8 mouse cellular contexts compared by ENCODE assay signal in the genomic region with DNA sequence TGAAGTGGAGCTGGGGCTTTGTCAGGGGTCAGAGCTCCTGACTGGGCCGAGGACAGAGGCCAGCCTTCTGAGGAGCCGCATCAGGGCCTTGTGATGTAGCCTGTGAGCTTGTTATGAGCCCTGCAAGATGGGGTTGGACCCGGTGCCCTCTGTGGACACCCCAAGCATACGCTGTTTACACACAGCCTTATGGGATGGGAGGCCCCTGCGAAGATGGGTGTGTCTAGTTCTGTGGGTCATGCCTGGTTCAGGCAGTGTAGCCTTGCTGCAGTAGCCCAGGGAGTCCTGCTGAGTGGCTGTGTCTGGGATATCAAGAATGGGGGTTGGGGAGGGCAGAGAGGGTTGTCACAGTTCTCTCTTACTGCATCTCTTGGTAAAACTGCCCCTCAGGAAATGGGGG. TPM values are rescaled to one million over a fixed set of nuclear protein-coding genes. Genes with fewer than 3 reads are reported as not detected.
DNase-seq lines count a peak whose midpoint lies in the region; ATAC-seq lines count a peak whose summit lies in the region.
"Had no signal": no experiment of that assay in that cellular context is flagged by ENCODE, and none has a peak within 500 bp of the region (broad histone marks: within the 10 kb centered on the region; RNA-seq: fewer than 3 reads in every experiment).

No protein-coding gene starts in this region.

- DNase-seq in lung, postnatal 25 days (ENCODE audit: low spot score), result no peak
- no peak for DNase-seq in limb, embryonic 11.5 days (ENCODE audit: low spot score)
- DNase-seq in adrenal gland, postnatal 4 days (ENCODE audit: low spot score in 2 of 2), result no peak
- DNase-seq: thymus, postnatal 4 days had no signal

- ATAC-seq in lung, embryonic 16.5 days (ENCODE audit: low read depth), result no peak
- ATAC-seq in forebrain, embryonic 15.5 days (replicated peaks), result no peak; the same call in 1 of the 2 replicates
- no peak for ATAC-seq in limb, embryonic 11.5 days (ENCODE audit: insufficient number of reproducible peaks, low FRiP score, low TSS enrichment, low read depth)
- ATAC-seq in stomach, embryonic 14.5 days (ENCODE audit: insufficient number of reproducible peaks, insufficient read depth, low FRiP score, low read depth), result no peak
- ATAC-seq in megakaryocyte-erythroid progenitor cell, adult 5-6 weeks (replicated peaks; ENCODE audit: low FRiP score, low TSS enrichment, poor library complexity, severe bottlenecking), result no peak

- peak overlapping the region; percentile 96 for H3K27ac ChIP-seq in lung, embryonic 16.5 days (ENCODE audit: low read length)
- H3K27ac ChIP-seq in forebrain, embryonic 15.5 days (replicated peaks), result peak overlapping the region; percentile 80
- H3K27ac ChIP-seq in limb, embryonic 11.5 days (replicated peaks; ENCODE audit: low read depth, low read length), result no peak overlapping the region
- H3K27ac ChIP-seq in stomach, embryonic 14.5 days (ENCODE audit: low read length), result peak overlapping the region; percentile 94; the same call in 1 of the 2 replicates

- H3K27me3 ChIP-seq in lung, embryonic 16.5 days (ENCODE audit: control insufficient read depth, insufficient read depth, low read depth, low read length), result no peaks in the 10 kb centered on the region
- no peaks in the 10 kb centered on the region for H3K27me3 ChIP-seq in forebrain, embryonic 15.5 days
- H3K27me3 ChIP-seq in limb, embryonic 11.5 days (ENCODE audit: control insufficient read depth, insufficient read depth, low read length), result no peaks in the 10 kb centered on the region
- no peaks in the 10 kb centered on the region for H3K27me3 ChIP-seq in stomach, embryonic 14.5 days (ENCODE audit: control insufficient read depth, insufficient read depth, low read length)

- no peak overlapping the region for H3K4me3 ChIP-seq in lung, embryonic 16.5 days (ENCODE audit: low read length)
- H3K4me3 ChIP-seq in forebrain, embryonic 15.5 days, result no peak overlapping the region
- H3K4me3 ChIP-seq in limb, embryonic 11.5 days (ENCODE audit: low read depth, low read length), result no peak overlapping the region
- no peak overlapping the region for H3K4me3 ChIP-seq in stomach, embryonic 14.5 days (ENCODE audit: low read depth, low read length)

- peaks cover 5% of the 10 kb centered on the region; the same call in 1 of the 2 replicates for H3K36me3 ChIP-seq in lung, embryonic 16.5 days (ENCODE audit: control insufficient read depth, insufficient read depth, low read length)
- H3K36me3 ChIP-seq in forebrain, embryonic 15.5 days, result peaks cover 3% of the 10 kb centered on the region; the same call in 1 of the 2 replicates
- no peaks in the 10 kb centered on the region; the same call in 1 of the 2 replicates for H3K36me3 ChIP-seq in limb, embryonic 11.5 days (ENCODE audit: control insufficient read depth, insufficient read depth, low read length)
- peaks cover 13% of the 10 kb centered on the region; the same call in 1 of the 2 replicates for H3K36me3 ChIP-seq in stomach, embryonic 14.5 days (ENCODE audit: control insufficient read depth, insufficient read depth, low read length)

- no peak overlapping the region for H3K4me2 ChIP-seq in lung, embryonic 16.5 days (ENCODE audit: low read depth, low read length)
- no peak overlapping the region for H3K4me2 ChIP-seq in forebrain, embryonic 15.5 days (replicated peaks)
- no peak overlapping the region for H3K4me2 ChIP-seq in limb, embryonic 11.5 days (ENCODE audit: low read depth, severe bottlenecking)
- no peak overlapping the region for H3K4me2 ChIP-seq in stomach, embryonic 14.5 days (replicated peaks; ENCODE audit: low read depth, low read length)

- H3K4me1 ChIP-seq in lung, embryonic 16.5 days (replicated peaks; ENCODE audit: control insufficient read depth, insufficient read depth, low read length), result peaks cover 66% of the 10 kb centered on the region
- H3K4me1 ChIP-seq in forebrain, embryonic 15.5 days, result peaks cover 74% of the 10 kb centered on the region
- peaks cover 29% of the 10 kb centered on the region for H3K4me1 ChIP-seq in limb, embryonic 11.5 days (ENCODE audit: control insufficient read depth, insufficient read depth, low read length)
- H3K4me1 ChIP-seq in stomach, embryonic 14.5 days (ENCODE audit: control insufficient read depth, insufficient read depth, low read length), result peaks cover 59% of the 10 kb centered on the region

- peak overlapping the region; percentile 25; the same call in 1 of the 2 replicates for H3K9ac ChIP-seq in lung, embryonic 16.5 days (ENCODE audit: low read length)
- H3K9ac ChIP-seq in forebrain, embryonic 15.5 days (replicated peaks), result 0 out of 2 replicates have a peak overlapping the region, but pooled peaks have one; percentile 17
- 0 out of 2 replicates have a peak overlapping the region, but pooled peaks have one; percentile 17 for H3K9ac ChIP-seq in limb, embryonic 11.5 days (ENCODE audit: low read length)
- no peak overlapping the region for H3K9ac ChIP-seq in stomach, embryonic 14.5 days (replicated peaks; ENCODE audit: low read depth, low read length)

- no peaks in the 10 kb centered on the region for H3K9me3 ChIP-seq in lung, embryonic 16.5 days (ENCODE audit: control insufficient read depth, low read length)
- no peaks in the 10 kb centered on the region for H3K9me3 ChIP-seq in forebrain, embryonic 15.5 days
- H3K9me3 ChIP-seq in limb, embryonic 11.5 days (ENCODE audit: control insufficient read depth, low read length), result no peaks in the 10 kb centered on the region
- H3K9me3 ChIP-seq in stomach, embryonic 14.5 days (ENCODE audit: control insufficient read depth, low read depth, low read length), result no peaks in the 10 kb centered on the region

- WGBS in lung, embryonic 16.5 days, result 59% methylated on average over 5 of the region's 5 CpGs
- 82% methylated on average over 5 of the region's 5 CpGs for WGBS in forebrain, embryonic 15.5 days
- WGBS in limb, embryonic 11.5 days, result 85% methylated on average over 5 of the region's 5 CpGs
- WGBS in stomach, embryonic 14.5 days, result 62% methylated on average over 5 of the region's 5 CpGs

RNA-seq across cellular contexts. Expression of a gene that starts 13.7 kb away (rescaled TPM):
- polyA plus RNA-seq in lung, embryonic 16.5 days (2015; fragmentation: Nextera tagmentation; extraction: Ambion mirVana), result 20.9 and 21.1 TPM in 2 replicates
- 35.6 and 37.9 TPM in 2 replicates for polyA plus RNA-seq in forebrain, embryonic 15.5 days (2015; fragmentation: Nextera tagmentation; extraction: Ambion mirVana)
- polyA plus RNA-seq in limb, embryonic 11.5 days (2014; fragmentation: Nextera tagmentation; extraction: Ambion mirVana), result 13.2 and 18.5 TPM in 2 replicates
- polyA plus RNA-seq in stomach, embryonic 14.5 days (2014; fragmentation: Nextera tagmentation; extraction: Ambion mirVana), result 17.1 and 17.2 TPM in 2 replicates
- 0.42 TPM in 1 of 2 replicates, not detected in the other for total RNA-seq in megakaryocyte-erythroid progenitor cell, adult 5-6 weeks (2014; fragmentation: Nextera tagmentation)
- total RNA-seq in megakaryocyte-erythroid progenitor cell, adult 5-6 weeks (2017), result 0.75 and 1.3 TPM in 2 replicates
- total RNA-seq in adrenal gland, postnatal 4 days (2021), result 10 to 100 TPM; 34.0 to 36.7 TPM
